Mouse (Mus musculus) C2C12 (cell line): Measurements from ENCODE around the gene Dbil5. TPM values are rescaled to one million over a fixed set of nuclear protein-coding genes. Genes with fewer than 3 reads are reported as not detected.
A peak's percentile ranks its signal among the peaks of the same experiment; 100 is the strongest.

Source experiments
- H3K27me3 ChIP-seq: one replicate; pipeline ENCODE4 v1.6.1; 2011; ENCODE audit not compliant: control insufficient read depth, insufficient read depth, insufficient read length
- H3K36me3 ChIP-seq: one replicate; pipeline ENCODE4 v1.6.1; 2011; ENCODE audit not compliant: control insufficient read depth, insufficient read depth
- H3K4me3 ChIP-seq: one replicate; pipeline ENCODE4 v1.5.1; 2011; ENCODE audit warnings: mild to moderate bottlenecking, control low read depth; ENCODE audit not compliant: poor library complexity, insufficient read depth, severe bottlenecking
- H3K79me2 ChIP-seq: one replicate; pipeline ENCODE4 v1.6.1; 2011; ENCODE audit not compliant: control insufficient read depth, insufficient read depth
- H3K79me3 ChIP-seq: one replicate; pipeline ENCODE4 v1.6.1; 2011; ENCODE audit warnings: low read depth, control low read depth
- H3ac ChIP-seq: one replicate; pipeline ENCODE3; 2011; ENCODE audit warnings: low read depth; ENCODE audit not compliant: control insufficient read depth, insufficient read length
- CEBPB ChIP-seq: IDR thresholded peaks from one replicate; pipeline ENCODE4 v1.6.1; 2011; ENCODE audit warnings: low read depth, mild to moderate bottlenecking, control low read depth, moderate library complexity
- CTCF ChIP-seq: IDR thresholded peaks from one replicate; pipeline ENCODE4 v1.5.1; 2011; ENCODE audit not compliant: control insufficient read depth, insufficient read depth, insufficient read length
- FOSL1 ChIP-seq: IDR thresholded peaks from one replicate; pipeline ENCODE4 v1.8.0; 2011; ENCODE audit warnings: mild to moderate bottlenecking, low read length; ENCODE audit not compliant: poor library complexity, insufficient read depth, severe bottlenecking
- MAX ChIP-seq: IDR thresholded peaks from one replicate; pipeline ENCODE4 v1.6.1; 2011; ENCODE audit warnings: mild to moderate bottlenecking, control low read depth
- MYOD1 ChIP-seq: IDR thresholded peaks from one replicate; pipeline ENCODE4 v1.6.1; 2011; ENCODE audit warnings: low read depth; ENCODE audit not compliant: control insufficient read depth, insufficient read length
- MYOG ChIP-seq: IDR thresholded peaks from one replicate; pipeline ENCODE4 v1.6.1; 2011; ENCODE audit not compliant: control insufficient read depth, insufficient read length; ENCODE audit errors: extremely low read depth
- USF1 ChIP-seq: IDR thresholded peaks from one replicate; pipeline ENCODE4 v1.6.1; 2011; ENCODE audit warnings: low read depth, mild to moderate bottlenecking, control low read depth, moderate library complexity
- polyA plus RNA-seq: library from polyadenylated mRNA; unstranded; fragments of >200 nt; fragmentation: generic; extraction: Trizol; gene quantifications from one replicate; pipeline ENCODE4 v1.2.1, GENCODE M21; 2012; ENCODE audit warnings: missing spikeins

Gene Dbil5
- polyA plus RNA-seq, 1 experiment: 0.46 TPM

GRCm38 (mm10) chr11:76216049-76216540 is 1.3 kb upstream of the Dbil5 start:
- Histone ChIP-seq H3K79me3 (peaks cover 20% of the 10 kb centered on the region), H3K4me3 (peak overlapping the region; percentile 99), H3K27me3 (no peaks in the 10 kb centered on the region), H3ac (no peak overlapping the region), H3K36me3 (peaks cover 51% of the 10 kb centered on the region), H3K79me2 (peaks cover 56% of the 10 kb centered on the region)
- no peak for TF ChIP-seq CTCF
- no peak for TF ChIP-seq CEBPB
- no peak for TF ChIP-seq MYOD1
- no peak for TF ChIP-seq MYOG
- no peak for TF ChIP-seq USF1

GRCm38 (mm10) chr11:76216681-76217389 is 573 bp upstream of the Dbil5 start:
- TF ChIP-seq FOSL1 (no peak), MAX (peak; percentile 58), MYOD1 (no peak), CEBPB (no peak), USF1 (no peak), MYOG (no peak)
- H3K36me3 ChIP-seq: peaks cover 53% of the 10 kb centered on the region
- peak overlapping the region; percentile 90 for H3ac ChIP-seq
- H3K79me2 ChIP-seq: peaks cover 53% of the 10 kb centered on the region
- H3K4me3 ChIP-seq: peak overlapping the region; percentile 99
- no peaks in the 10 kb centered on the region for H3K27me3 ChIP-seq
- peaks cover 20% of the 10 kb centered on the region for H3K79me3 ChIP-seq

- H3K36me3 ChIP-seq: peaks cover 28% of the 10 kb centered on the region
- no peaks in the 10 kb centered on the region for H3K79me2 ChIP-seq
- H3K27me3 ChIP-seq: no peaks in the 10 kb centered on the region
- H3ac ChIP-seq: no peak overlapping the region
- no peaks in the 10 kb centered on the region for H3K79me3 ChIP-seq
- no peak for TF ChIP-seq MYOD1
- TF ChIP-seq FOSL1: no peak
- TF ChIP-seq MAX: no peak
- no peak for TF ChIP-seq CTCF
- TF ChIP-seq MYOG: no peak
- TF ChIP-seq USF1: no peak
- TF ChIP-seq CEBPB: no peak
- no peak overlapping the region for H3K4me3 ChIP-seq
Measured at GRCm38 (mm10) chr11:76224631-76225030, 7.2 kb downstream of the Dbil5 start.

- Histone ChIP-seq H3K36me3 (peaks cover 23% of the 10 kb centered on the region), H3K79me2 (no peaks in the 10 kb centered on the region), H3ac (no peak overlapping the region), H3K27me3 (no peaks in the 10 kb centered on the region), H3K79me3 (no peaks in the 10 kb centered on the region), H3K4me3 (no peak overlapping the region)
- TF ChIP-seq CTCF (no peak), CEBPB (no peak), FOSL1 (no peak), USF1 (no peak), MYOG (no peak), MAX (no peak), MYOD1 (no peak)
Measured at GRCm38 (mm10) chr11:76225051-76225450, 7.6 kb downstream of the Dbil5 start.

- TF ChIP-seq CEBPB (peak; percentile 49), CTCF (no peak), MYOD1 (no peak)
- no peaks in the 10 kb centered on the region for H3K79me2 ChIP-seq
- H3K79me3 ChIP-seq: no peaks in the 10 kb centered on the region
- H3K27me3 ChIP-seq: no peaks in the 10 kb centered on the region
- no peak overlapping the region for H3K4me3 ChIP-seq
- no peak overlapping the region for H3ac ChIP-seq
- H3K36me3 ChIP-seq: peaks cover 32% of the 10 kb centered on the region
Measured at GRCm38 (mm10) chr11:76236136-76236535, 18.7 kb downstream of the Dbil5 start.

- H3K79me2 ChIP-seq: peaks cover 12% of the 10 kb centered on the region
- H3K4me3 ChIP-seq: no peak overlapping the region
- no peak overlapping the region for H3ac ChIP-seq
- TF ChIP-seq USF1: no peak
- no peak for TF ChIP-seq MYOD1
- no peak for TF ChIP-seq MYOG
- TF ChIP-seq CEBPB: no peak
- TF ChIP-seq FOSL1: no peak
- TF ChIP-seq CTCF: no peak
- no peak for TF ChIP-seq MAX
- peaks cover 14% of the 10 kb centered on the region for H3K36me3 ChIP-seq
- no peaks in the 10 kb centered on the region for H3K27me3 ChIP-seq
- H3K79me3 ChIP-seq: peaks cover 8% of the 10 kb centered on the region
Measured at GRCm38 (mm10) chr11:76239750-76240149, 22.3 kb downstream of the Dbil5 start.
